Mouse (Mus musculus): ENCODE measurements around the gene Tpbpa. TPM values are rescaled to one million over a fixed set of nuclear protein-coding genes. Genes with fewer than 3 reads are reported as not detected.
"Not testable (repeated sequence)": the region's sequence is repeated elsewhere in the genome, so short reads cannot be mapped to it uniquely, and the experiment has no call there.

Tpbpa gene
- not detected for total RNA-seq (2021)

DNA sequence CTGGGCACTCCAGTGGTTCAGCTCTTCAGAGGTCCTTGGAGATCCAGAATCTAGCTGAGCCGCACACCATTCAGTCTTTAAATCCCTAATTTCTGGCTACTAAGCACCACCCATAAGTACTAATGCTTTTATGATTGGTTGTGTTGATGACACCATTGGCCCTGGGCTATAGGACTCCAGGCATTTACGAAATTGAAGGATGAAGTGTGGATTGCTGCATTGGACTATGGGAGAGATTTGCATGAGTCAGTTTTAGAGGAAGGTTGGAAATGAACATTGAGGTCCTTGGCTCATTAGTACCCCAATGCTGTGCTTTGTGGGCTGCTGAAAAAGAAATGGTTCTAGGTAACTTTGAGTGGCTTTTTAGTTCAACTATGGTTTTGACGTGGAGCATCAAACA lies at the start of gene Tpbpa:
TSS of gene Tpbpa (minus strand) at position 101 of the 400 bp plus-strand sequence.
- DNase-seq (ENCODE audit: extremely low spot score in 1 of 2, low spot score in 2 of 2); intact Hi-C loops (cut with DNase I): not testable (repeated sequence)

- DNase-seq (ENCODE audit: extremely low spot score in 1 of 2, low spot score in 2 of 2); intact Hi-C loops (cut with DNase I): not testable (repeated sequence)
Measured at GRCm38 (mm10) chr13:60986915-60987314, 45.1 kb upstream of the Tpbpa start.

- intact Hi-C loops (cut with DNase I); DNase-seq (ENCODE audit: extremely low spot score in 1 of 2, low spot score in 2 of 2): not testable (repeated sequence)
Measured at GRCm38 (mm10) chr13:60972319-60972718, 30.5 kb upstream of the Tpbpa start.

- DNase-seq (ENCODE audit: extremely low spot score in 1 of 2, low spot score in 2 of 2); intact Hi-C loops (cut with DNase I): not testable (repeated sequence)
Measured at GRCm38 (mm10) chr13:60963985-60964384, 22.2 kb upstream of the Tpbpa start.

DNA sequence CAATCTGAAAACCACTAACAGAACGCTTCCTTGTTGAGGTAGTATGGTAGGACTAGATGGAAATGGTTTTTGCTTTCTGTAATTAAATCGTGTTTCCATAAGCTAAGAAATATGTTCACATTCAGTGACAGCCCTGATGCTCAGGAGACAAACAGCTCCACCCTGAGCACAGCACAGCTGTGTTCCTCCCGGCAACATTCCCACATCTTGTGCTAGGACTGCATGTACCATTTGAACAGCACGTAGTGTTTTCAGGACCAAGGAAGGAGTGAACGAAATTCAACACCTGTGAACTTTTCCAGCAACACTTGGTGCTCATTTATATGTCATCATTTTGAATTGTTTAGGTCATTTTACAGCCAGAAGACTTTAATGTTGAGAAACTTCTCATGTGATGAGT lies 19.9 kb upstream of the Tpbpa start:
- intact Hi-C loops (cut with DNase I): no loop called here
- no peak for DNase-seq (ENCODE audit: extremely low spot score in 1 of 2, low spot score in 2 of 2)

DNA sequence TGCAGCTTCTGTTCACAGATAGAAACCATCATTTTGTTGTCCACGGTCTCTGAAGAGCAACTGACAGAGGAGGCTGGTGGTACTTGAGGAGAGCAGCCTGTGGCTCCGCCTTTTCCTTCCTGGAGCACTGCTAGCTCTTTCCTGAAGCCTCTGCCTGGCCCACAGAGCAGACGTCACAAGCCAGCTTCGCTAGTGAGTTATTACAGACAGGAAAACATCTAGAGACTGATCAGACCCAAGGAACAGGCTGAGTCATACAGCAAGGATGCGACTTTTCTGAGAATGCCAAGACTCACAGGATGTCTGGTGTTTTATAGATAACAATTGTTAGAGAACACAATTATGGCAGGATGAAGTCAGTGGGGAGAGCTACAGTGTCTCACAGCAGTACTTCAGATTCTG lies 5.3 kb downstream of the Tpbpa start, which contains the start of the genes Gm49391 and Ctla2a:
TSS of gene Gm49391 (minus strand) at position 72 of the 402 bp plus-strand sequence.
TSS of gene Ctla2a (minus strand) at position 126 of the 402 bp plus-strand sequence.
- intact Hi-C loops (cut with DNase I): no loop called here
- DNase-seq (ENCODE audit: extremely low spot score in 1 of 2, low spot score in 2 of 2): peak in 1 of 2 experiments; percentile 67

DNA sequence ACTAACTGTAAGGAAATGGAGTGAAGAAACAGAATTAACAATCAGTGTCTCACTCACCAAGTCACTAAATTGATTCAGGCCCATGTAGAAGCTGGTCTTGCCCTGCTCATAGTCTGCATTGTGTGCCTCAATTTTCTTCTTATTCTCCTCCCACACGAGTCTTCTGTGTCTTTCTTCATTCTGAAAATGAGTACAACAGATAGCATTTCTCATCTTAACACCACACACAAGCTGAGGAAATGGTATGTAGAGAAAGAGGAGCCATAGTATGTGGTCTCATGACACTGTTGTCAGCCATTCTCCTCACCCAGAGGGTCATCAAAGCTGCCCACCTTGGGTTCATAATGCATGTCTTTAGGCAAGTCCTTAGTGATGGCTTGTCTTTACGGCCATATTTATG lies 6.3 kb downstream of the Tpbpa start, which contains the start of gene Gm49393:
TSS of gene Gm49393 (minus strand) at position 101 of the 400 bp plus-strand sequence.
- intact Hi-C loops (cut with DNase I); DNase-seq (ENCODE audit: extremely low spot score in 1 of 2, low spot score in 2 of 2): not testable (repeated sequence)

- intact Hi-C loops (cut with DNase I); DNase-seq (ENCODE audit: extremely low spot score in 1 of 2, low spot score in 2 of 2): not testable (repeated sequence)
Measured at GRCm38 (mm10) chr13:60904780-60905179, 37.0 kb downstream of the Tpbpa start, which contains the start of gene Tpbpb. TSS of gene Tpbpb (minus strand) at chr13:60904880.

- intact Hi-C loops (cut with DNase I): no loop called here
- peak; percentile 0 to 66 for DNase-seq (ENCODE audit: extremely low spot score in 1 of 2, low spot score in 2 of 2)
Measured at GRCm38 (mm10) chr13:60897328-60897727, 44.5 kb downstream of the Tpbpa start, which contains the start of gene Ctla2b. TSS of gene Ctla2b (minus strand) at chr13:60897447.

GRCm38 (mm10) chr13:60896794-60897193 lies 45.0 kb downstream of the Tpbpa start, which contains the start of gene Gm49392:
TSS of gene Gm49392 (minus strand) at chr13:60896894.
- DNase-seq (ENCODE audit: extremely low spot score in 1 of 2, low spot score in 2 of 2); intact Hi-C loops (cut with DNase I): not testable (repeated sequence)

- no peak for DNase-seq (ENCODE audit: extremely low spot score in 1 of 2, low spot score in 2 of 2)
- intact Hi-C loops (cut with DNase I): no loop called here
Measured at GRCm38 (mm10) chr13:60895406-60896160, 46.2 kb downstream of the Tpbpa start.

- no peak for DNase-seq (ENCODE audit: extremely low spot score in 1 of 2, low spot score in 2 of 2)
Measured at GRCm38 (mm10) chr13:60892301-60892700, 49.5 kb downstream of the Tpbpa start.

More at GRCm38 (mm10) chr13:60892301-60892700, 49.5 kb downstream of the Tpbpa start:
- intact Hi-C loops (cut with DNase I): no loop called here

Other genes starting within 250 kb of the Tpbpa start
- not detected for gene BC051665, start 155.6 kb downstream of the Tpbpa start, total RNA-seq (2021)
- not detected for gene Ctsll3, start 139.1 kb downstream of the Tpbpa start, total RNA-seq (2021)
- gene 4930486L24Rik, start 77.5 kb downstream of the Tpbpa start, total RNA-seq (2021): not detected
- under 1 TPM in 1 of 2 experiments, not detected in 1; 0.45 TPM for gene Gm49392, start 45.1 kb downstream of the Tpbpa start, total RNA-seq (2021)
- 1 to 10 TPM; 1.5 to 2.2 TPM for gene Ctla2b, start 44.5 kb downstream of the Tpbpa start, total RNA-seq (2021)
- gene Tpbpb, start 37.1 kb downstream of the Tpbpa start, total RNA-seq (2021): not detected
- not detected for gene Gm49393, start 6.4 kb downstream of the Tpbpa start, total RNA-seq (2021)
- 1 to 10 TPM in 1 of 2 experiments, under 1 TPM in 1; 0.94 to 1.3 TPM for gene Gm49391, start 5.4 kb downstream of the Tpbpa start, total RNA-seq (2021)
- 10 to 100 TPM; 21.9 to 25.6 TPM for gene Ctla2a, start 5.4 kb downstream of the Tpbpa start, total RNA-seq (2021)
- not detected for gene Ctsj, start 64.0 kb upstream of the Tpbpa start, total RNA-seq (2021)
- not detected for gene Ctsq, start 98.6 kb upstream of the Tpbpa start, total RNA-seq (2021)
- gene Ctsr, start 222.3 kb upstream of the Tpbpa start, total RNA-seq (2021): not detected

Data from left cerebral cortex, postnatal 10 days (tissue).